Comparison of ENCODE assay signal across 9 mouse cellular contexts in the genomic region with DNA sequence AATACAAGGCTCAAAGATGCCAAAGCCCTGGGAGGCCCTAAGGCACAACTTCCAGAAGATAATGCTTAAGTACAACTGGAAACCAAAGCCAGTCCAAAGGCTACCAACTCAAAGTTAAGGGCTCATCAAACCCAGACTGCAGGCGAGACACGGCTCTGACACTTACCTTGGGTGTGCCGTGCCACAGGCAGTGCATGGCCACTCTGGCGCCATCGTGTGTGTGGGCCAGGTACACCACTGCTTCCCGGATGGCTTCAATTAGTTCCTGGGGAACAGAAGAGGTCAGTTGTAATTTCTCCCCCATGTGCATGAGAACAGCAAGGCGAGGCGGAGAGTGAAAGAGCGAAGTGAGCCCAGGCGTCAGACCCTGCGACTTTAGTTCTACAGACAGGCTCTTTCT. TPM values are rescaled to one million over a fixed set of nuclear protein-coding genes. Genes with fewer than 3 reads are reported as not detected.
DNase-seq lines count a peak whose midpoint lies in the region; ATAC-seq lines count a peak whose summit lies in the region.
"Had no signal": no experiment of that assay in that cellular context is flagged by ENCODE, and none has a peak within 500 bp of the region (broad histone marks: within the 10 kb centered on the region; RNA-seq: fewer than 3 reads in every experiment).

No protein-coding gene starts in this region.

- intact Hi-C loops in gastrocnemius, postnatal 36 days (cut with DNase I), result loop anchor here (5.0 to 10.0 kb wide), 2 partner anchors 202 to 684 kb away; a partner anchor contains a TSS

- no peaks in the 10 kb centered on the region for H3K4me1 ChIP-seq in hindbrain, embryonic 14.5 days (replicated peaks; ENCODE audit: control insufficient read depth, insufficient read depth, low read length)
- no peaks in the 10 kb centered on the region for H3K4me1 ChIP-seq in hindbrain, embryonic 12.5 days
- no peaks in the 10 kb centered on the region for H3K4me1 ChIP-seq in limb, embryonic 10.5 days
- H3K4me1 ChIP-seq: neural tube, embryonic 12.5 days had no signal

- H3K9me3 ChIP-seq in hindbrain, embryonic 14.5 days (ENCODE audit: control insufficient read depth, low read length), result no peaks in the 10 kb centered on the region
- no peaks in the 10 kb centered on the region for H3K9me3 ChIP-seq in hindbrain, embryonic 12.5 days (replicated peaks)
- H3K9me3 ChIP-seq in limb, embryonic 10.5 days (replicated peaks), result no peaks in the 10 kb centered on the region
- H3K9me3 ChIP-seq: neural tube, embryonic 12.5 days had no signal

- no peak overlapping the region for H3K4me3 ChIP-seq in hindbrain, embryonic 14.5 days (replicated peaks; ENCODE audit: low read length)
- H3K4me3 ChIP-seq in hindbrain, embryonic 12.5 days, result no peak overlapping the region
- no peak overlapping the region for H3K4me3 ChIP-seq in limb, embryonic 10.5 days
- H3K4me3 ChIP-seq: neural tube, embryonic 12.5 days had no signal

- H3K36me3 ChIP-seq in hindbrain, embryonic 14.5 days (replicated peaks; ENCODE audit: control insufficient read depth, insufficient read depth), result peaks cover 84% of the 10 kb centered on the region
- peaks cover 67% of the 10 kb centered on the region for H3K36me3 ChIP-seq in hindbrain, embryonic 12.5 days
- H3K36me3 ChIP-seq in limb, embryonic 10.5 days, result peaks cover 94% of the 10 kb centered on the region

- DNase-seq in hindbrain, embryonic 14.5 days (ENCODE audit: low spot score), result peak; percentile 40
- peak; percentile 71 for DNase-seq in R1 (ENCODE audit: low read depth, low spot score)
- DNase-seq in gastrocnemius, postnatal 36 days, result peak; percentile 37 to 50
- DNase-seq in limb, embryonic 10.5 days (ENCODE audit: low spot score), result peak; percentile 78
- peak; percentile 19 for DNase-seq in ovary, adult 18-20 months (ENCODE audit: low spot score)
- DNase-seq in urinary bladder, postnatal 25 days (ENCODE audit: low spot score), result peak; percentile 32

- no peaks in the 10 kb centered on the region for H3K27me3 ChIP-seq in hindbrain, embryonic 14.5 days (ENCODE audit: control insufficient read depth, insufficient read depth, low read length)
- no peaks in the 10 kb centered on the region for H3K27me3 ChIP-seq in hindbrain, embryonic 12.5 days
- no peaks in the 10 kb centered on the region for H3K27me3 ChIP-seq in limb, embryonic 10.5 days (ENCODE audit: low read depth, poor library complexity, severe bottlenecking)
- H3K27me3 ChIP-seq: neural tube, embryonic 12.5 days had no signal

- H3K4me2 ChIP-seq in hindbrain, embryonic 14.5 days (replicated peaks), result no peak overlapping the region
- H3K4me2 ChIP-seq in hindbrain, embryonic 12.5 days (replicated peaks), result no peak overlapping the region
- H3K4me2 ChIP-seq: neural tube, embryonic 12.5 days had no signal

- no peak overlapping the region for H3K9ac ChIP-seq in hindbrain, embryonic 14.5 days
- H3K9ac ChIP-seq in hindbrain, embryonic 12.5 days, result no peak overlapping the region
- H3K9ac ChIP-seq: neural tube, embryonic 12.5 days had no signal

- H3K27ac ChIP-seq in hindbrain, embryonic 14.5 days, result no peak overlapping the region
- no peak overlapping the region for H3K27ac ChIP-seq in hindbrain, embryonic 12.5 days
- H3K27ac ChIP-seq in limb, embryonic 10.5 days, result no peak overlapping the region
- H3K27ac ChIP-seq: neural tube, embryonic 12.5 days had no signal

- no peak for ATAC-seq in hindbrain, embryonic 14.5 days (ENCODE audit: low FRiP score)
- no peak for ATAC-seq in hindbrain, embryonic 12.5 days (ENCODE audit: low FRiP score)
- ATAC-seq in common myeloid progenitor, adult 5-6 weeks (replicated peaks; ENCODE audit: low read depth, poor library complexity, severe bottlenecking), result peak; percentile 85; the same call in 1 of the 2 replicates

- WGBS in hindbrain, embryonic 14.5 days, result 61% methylated on average over 11 of the region's 11 CpGs
- WGBS in hindbrain, embryonic 12.5 days, result 64% methylated on average over 11 of the region's 11 CpGs
- WGBS in limb, embryonic 10.5 days, result 54% methylated on average over 11 of the region's 11 CpGs

RNA-seq across cellular contexts. Expression of a gene that starts 13.1 kb away (rescaled TPM):
- 58.8 and 59.3 TPM in 2 replicates for polyA plus RNA-seq in hindbrain, embryonic 14.5 days (2014; fragmentation: Nextera tagmentation; extraction: Ambion mirVana)
- 79.8 and 85.6 TPM in 2 replicates for polyA plus RNA-seq in hindbrain, embryonic 12.5 days (2016; fragmentation: Nextera tagmentation; extraction: Ambion mirVana)
- total RNA-seq in common myeloid progenitor, adult 5-6 weeks (2017), result 162 and 180 TPM in 2 replicates
- 10 to 100 TPM; 22.9 to 26.1 TPM for total RNA-seq in gastrocnemius, postnatal 36 days (2021)
- polyA plus RNA-seq in limb, embryonic 10.5 days (2016; fragmentation: Nextera tagmentation; extraction: Ambion mirVana), result 92.5 and 95.3 TPM in 2 replicates

Comparison
In these comparisons a context has a peak if more than half of its experiments do, and no peak if none do; other contexts are left out.
1. DNase-seq: peak in every context shown above with its lines; median percentile 78 in limb, embryonic 10.5 days; 71 in R1; 44 in gastrocnemius, postnatal 36 days; 40 in hindbrain, embryonic 14.5 days; 32 in urinary bladder, postnatal 25 days; 19 in ovary, adult 18-20 months.